Mouse (Mus musculus): Measurements from ENCODE around the gene Zswim7.

The Zswim7 gene

GRCm38 (mm10) chr11:62253380-62253779 is 27.8 kb downstream of the Zswim7 start:
- no peak for DNase-seq (ENCODE audit: low spot score)

DNA sequence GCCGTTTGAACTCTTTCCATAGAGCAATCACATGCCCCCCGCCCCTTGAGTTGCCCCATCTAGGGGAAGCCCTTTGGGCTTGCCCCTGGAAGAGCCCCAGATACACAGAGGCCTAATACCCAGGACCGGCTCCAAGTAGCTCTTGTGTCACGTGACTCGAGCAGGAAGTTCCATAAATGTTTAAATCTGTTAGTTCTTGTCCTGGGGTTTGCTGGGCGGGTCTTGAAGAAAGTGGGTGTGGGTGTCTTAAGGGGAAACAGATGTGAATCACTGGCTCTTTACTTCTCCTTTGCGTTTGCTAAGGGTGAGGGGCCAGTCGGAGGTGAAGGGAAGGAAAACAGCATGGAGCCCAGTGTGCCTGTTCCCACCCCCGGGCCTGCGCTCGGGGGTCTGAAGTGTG is 30.1 kb downstream of the Zswim7 start:
- peak; percentile 35 for DNase-seq (ENCODE audit: low spot score)

DNA sequence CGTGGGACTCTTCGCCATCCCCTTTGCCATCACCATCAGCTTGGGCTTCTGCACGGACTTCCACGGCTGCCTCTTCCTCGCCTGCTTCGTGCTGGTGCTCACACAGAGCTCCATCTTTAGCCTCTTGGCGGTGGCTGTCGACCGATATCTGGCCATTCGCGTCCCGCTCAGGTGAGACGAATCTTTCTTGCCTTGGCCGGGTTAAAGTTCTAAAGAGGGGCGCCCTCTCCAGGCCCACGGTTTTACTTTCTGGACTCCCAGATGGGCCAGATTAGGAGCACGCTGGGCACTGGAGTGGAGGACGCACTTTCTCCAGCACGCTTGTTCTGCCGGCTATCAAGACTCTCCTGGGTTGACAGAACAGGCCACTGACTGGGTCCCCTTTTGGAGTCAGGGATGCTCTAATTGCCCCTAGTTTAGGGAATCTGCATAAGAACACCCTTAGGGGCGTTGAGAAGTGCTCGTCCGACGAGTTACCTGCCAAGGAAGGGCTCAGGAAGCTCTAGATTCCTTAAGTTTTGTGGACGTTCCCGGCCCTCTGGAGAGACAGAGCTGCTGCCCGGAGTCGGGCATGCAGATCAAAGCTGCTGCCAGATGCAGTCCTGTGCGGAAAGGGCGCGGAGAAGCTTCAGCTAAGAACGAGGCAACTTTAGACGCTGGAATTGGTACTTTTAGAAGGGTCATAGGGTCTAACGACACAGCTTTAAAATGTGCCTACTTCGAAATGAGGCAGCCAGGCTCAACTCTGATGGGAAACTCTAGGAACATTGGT is 31.7 kb downstream of the Zswim7 start:
- DNase-seq (ENCODE audit: low spot score) = peak; percentile 68

- DNase-seq (ENCODE audit: low spot score) = peak; percentile 85
These were observed 32.6 kb downstream of the Zswim7 start, which contains the start of gene Adora2b for GRCm38 (mm10) chr11:62248401-62249244. Gene Adora2b (plus strand): TSS chr11:62248984.

DNA sequence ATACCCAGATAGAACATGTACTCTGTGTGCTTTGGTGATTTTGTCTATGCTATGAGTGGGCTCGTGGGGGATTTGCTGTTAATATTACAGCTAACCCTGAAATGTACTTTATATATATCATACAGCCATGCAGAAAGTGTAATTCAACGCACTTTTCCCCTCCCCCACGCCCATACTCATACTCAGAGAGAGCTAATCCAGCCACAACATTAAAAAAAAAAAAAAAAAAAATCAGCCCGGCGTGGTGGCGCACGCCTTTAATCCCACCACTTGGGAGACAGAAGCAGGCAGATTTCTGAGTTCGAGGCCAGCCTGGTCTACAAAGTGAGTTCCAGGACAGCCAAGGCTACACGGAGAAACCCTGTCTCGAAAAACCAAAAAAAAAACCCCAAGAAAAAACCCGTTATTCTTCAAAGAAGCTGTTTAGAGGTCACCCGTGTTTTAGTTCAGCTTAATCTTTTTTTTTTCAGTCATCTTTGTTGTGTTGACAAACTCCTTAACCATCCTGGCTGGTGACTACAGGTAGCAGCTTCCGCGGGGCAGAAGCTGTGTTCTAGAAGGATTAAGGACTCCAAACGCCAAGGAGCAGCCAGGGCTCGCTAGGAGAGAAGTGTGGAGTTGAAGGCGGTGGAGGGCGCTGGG is 33.3 kb downstream of the Zswim7 start:
- DNase-seq (ENCODE audit: low spot score) = no peak

GRCm38 (mm10) chr11:62244471-62244870 is 36.7 kb downstream of the Zswim7 start:
- no peak for DNase-seq (ENCODE audit: low spot score)

GRCm38 (mm10) chr11:62243871-62244270 is 37.3 kb downstream of the Zswim7 start:
- no peak for DNase-seq (ENCODE audit: low spot score)

DNA sequence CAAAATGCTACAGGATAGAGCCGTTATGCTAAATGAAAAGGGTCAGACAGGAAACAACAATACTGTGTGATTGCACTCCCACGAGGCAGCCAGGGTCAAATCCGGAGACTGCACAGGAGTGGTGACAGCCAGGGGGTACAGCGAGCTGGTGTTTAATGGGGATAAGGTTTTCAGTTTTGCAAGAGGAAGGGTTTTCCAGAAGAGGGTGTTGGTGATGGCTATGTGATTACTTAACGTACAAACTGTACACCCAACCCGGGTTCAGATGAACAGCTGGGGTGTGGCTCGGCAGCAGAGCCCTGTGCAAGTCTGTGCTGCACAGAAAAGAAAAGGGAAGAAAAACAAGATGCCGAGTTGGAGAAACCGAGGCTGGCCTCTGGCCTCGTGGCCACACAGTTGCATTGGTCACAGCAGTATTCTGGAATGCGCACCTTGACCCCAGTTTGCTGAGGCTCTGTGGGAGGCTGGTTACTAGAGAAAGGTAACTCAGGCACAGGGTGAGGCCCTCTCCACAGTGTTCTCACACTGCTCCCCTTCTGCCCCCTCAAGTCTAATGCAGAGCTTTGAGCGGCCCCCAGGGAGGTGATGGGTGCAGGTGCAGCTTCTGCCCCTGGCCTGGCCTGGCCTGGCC is 40.4 kb downstream of the Zswim7 start:
- DNase-seq (ENCODE audit: low spot score) = peak; percentile 63

DNA sequence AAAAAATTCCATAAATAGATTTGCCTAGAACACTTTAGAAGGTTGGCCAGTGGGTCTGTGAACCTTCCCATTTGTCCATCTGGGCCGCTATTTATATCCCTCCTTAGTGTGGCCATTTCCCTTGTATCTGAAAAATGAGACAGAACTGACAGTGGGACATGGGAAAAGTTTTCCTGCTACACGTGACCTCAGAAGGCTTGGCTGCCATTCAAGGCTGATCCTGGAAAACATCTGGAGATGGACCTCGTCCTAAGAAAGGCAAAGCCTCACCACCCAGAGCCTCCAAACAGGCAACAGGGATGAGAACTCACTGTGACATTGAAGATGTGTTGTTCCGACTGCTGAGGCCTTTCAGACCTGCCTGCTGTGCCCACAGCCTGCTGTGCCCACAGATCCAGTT is 56.4 kb downstream of the Zswim7 start:
- no peak for DNase-seq (ENCODE audit: low spot score)

DNA sequence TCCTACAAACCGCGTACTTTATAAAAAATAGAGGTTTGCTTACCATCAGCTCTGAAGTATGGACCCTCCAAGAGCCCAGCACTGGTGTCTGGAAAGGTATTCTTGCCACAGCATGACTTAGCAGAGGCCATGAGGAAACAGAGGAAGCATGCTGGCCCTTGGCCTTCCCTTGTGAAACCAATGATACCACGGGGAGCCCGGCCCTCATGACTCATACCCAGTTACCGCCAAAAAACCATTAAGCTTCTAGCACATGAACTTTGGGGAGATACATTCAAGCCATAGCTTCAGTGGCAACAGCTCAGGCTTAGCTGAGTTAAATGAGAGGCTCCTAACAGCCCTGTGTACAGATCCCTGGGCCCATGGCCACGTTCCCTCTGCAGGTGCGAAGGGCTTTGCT is 57.2 kb downstream of the Zswim7 start:
- no peak for DNase-seq (ENCODE audit: low spot score)

DNA sequence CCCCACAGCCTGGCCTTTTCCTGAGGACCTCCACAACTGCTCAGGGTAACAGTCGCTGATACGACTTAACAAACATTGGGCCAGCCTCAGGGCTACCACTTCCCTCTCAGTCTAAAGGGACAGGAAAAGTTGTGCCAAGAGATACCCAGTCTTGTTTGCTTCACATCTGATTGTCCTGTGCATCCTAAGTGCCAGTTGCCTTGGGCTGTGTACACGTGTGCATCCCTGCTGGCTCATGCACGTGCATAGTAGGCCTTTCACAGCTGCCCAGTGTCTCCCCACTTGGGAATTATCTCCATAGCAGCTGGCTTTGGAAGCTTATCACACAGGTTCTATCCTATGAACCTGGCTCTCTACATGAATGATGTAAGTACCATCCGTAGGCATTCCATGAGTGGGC is 57.8 kb downstream of the Zswim7 start:
- DNase-seq (ENCODE audit: low spot score) = no peak

DNA sequence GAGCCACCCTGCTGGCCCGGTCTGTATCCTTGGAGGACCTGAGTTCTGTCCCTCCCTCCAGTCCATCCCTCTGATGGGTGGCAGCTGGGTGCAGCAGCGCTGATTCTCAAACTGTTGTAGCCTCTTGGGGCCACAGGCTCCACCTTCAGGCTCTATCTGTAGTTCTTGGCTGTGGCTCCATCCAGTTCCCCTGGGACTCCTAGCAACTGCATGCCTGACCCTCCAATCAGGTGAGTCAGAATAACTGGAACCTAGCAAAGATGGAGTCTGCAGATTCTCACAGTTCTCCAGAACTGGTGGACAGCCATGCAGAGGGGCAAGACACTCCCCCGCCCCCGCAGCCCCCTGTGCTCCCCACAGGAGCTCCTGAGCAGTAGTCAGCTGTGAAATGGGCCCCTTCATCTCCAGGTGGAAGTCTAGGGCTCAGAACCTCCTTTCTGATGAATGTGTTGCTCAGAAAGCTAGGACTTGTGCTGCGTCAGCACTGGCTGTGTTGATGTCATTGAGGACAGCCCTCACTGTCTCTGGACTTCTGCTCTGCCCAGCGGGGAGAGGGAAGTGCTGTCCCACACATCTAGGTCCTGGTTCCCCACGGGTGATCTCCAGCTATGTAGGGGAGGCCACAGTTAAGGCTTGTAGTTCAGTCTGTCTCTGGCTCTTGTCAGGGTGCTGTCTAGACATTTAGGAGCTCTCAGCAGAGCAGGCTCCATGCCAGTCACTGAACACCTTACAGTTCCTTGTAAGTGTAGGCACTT is 60.2 kb downstream of the Zswim7 start:
- no peak for DNase-seq (ENCODE audit: low spot score)

- DNase-seq (ENCODE audit: low spot score) = no peak
These were observed 63.4 kb downstream of the Zswim7 start for GRCm38 (mm10) chr11:62217751-62218150.

Measured in yolk sac, embryonic 10.5 days (tissue).